Mouse (Mus musculus) cerebral cortex, adult 2 months (tissue): ENCODE data around the gene 4930415O20Rik.

Experiments used
- WGBS: fragments of 180-500 bp; shearing (Covaris S2); methylation state at CpG from one replicate; pipeline ENCODE4 v1.1.7; 2018; 5-methylcytosine and 5-hydroxymethylcytosine counted together

The 4930415O20Rik gene

GRCm38 (mm10) chr15:98570873-98571538 lies at the start of gene 4930415O20Rik, which contains the start of gene Ccnt1:
Gene 4930415O20Rik, plus strand, starts transcription at chr15:98571004.
Gene Ccnt1, minus strand, starts transcription at chr15:98570923.
- 81% methylated on average over 10 of the region's 10 CpGs for WGBS

GRCm38 (mm10) chr15:98521245-98521644 lies 49.6 kb upstream of the 4930415O20Rik start:
- 86% methylated on average over 3 of the region's 3 CpGs for WGBS

- WGBS, result 50% methylated on average over 5 of the region's 5 CpGs
Observed at GRCm38 (mm10) chr15:98526057-98526456, 44.7 kb upstream of the 4930415O20Rik start.

- WGBS, result 79% methylated on average over 5 of the region's 5 CpGs
Observed at GRCm38 (mm10) chr15:98527056-98527771, 43.6 kb upstream of the 4930415O20Rik start.

- WGBS, result 82% methylated on average over 5 of the region's 5 CpGs
Observed at GRCm38 (mm10) chr15:98528066-98528563, 42.7 kb upstream of the 4930415O20Rik start.

- 18% methylated on average over 5 of the region's 5 CpGs for WGBS
Observed at GRCm38 (mm10) chr15:98532281-98532680, 38.5 kb upstream of the 4930415O20Rik start.

- under 1% methylated on average over 18 of the region's 18 CpGs for WGBS
Observed at GRCm38 (mm10) chr15:98533035-98533531, 37.7 kb upstream of the 4930415O20Rik start.

- WGBS, result 1% methylated on average over 70 of the region's 70 CpGs
Observed at GRCm38 (mm10) chr15:98533881-98534627, 36.8 kb upstream of the 4930415O20Rik start, which contains the start of gene Kansl2. Gene Kansl2, minus strand, starts transcription at chr15:98534264.

- 82% methylated on average over 4 of the region's 4 CpGs for WGBS
Observed at GRCm38 (mm10) chr15:98535921-98536320, 34.9 kb upstream of the 4930415O20Rik start.

- 86% methylated on average over 8 of the region's 8 CpGs for WGBS
Observed at GRCm38 (mm10) chr15:98536828-98537510, 33.8 kb upstream of the 4930415O20Rik start.

GRCm38 (mm10) chr15:98537923-98538322 lies 32.9 kb upstream of the 4930415O20Rik start:
- WGBS, result 62% methylated on average over 4 of the region's 4 CpGs

- WGBS, result 69% methylated on average over 6 of the region's 6 CpGs
Observed at GRCm38 (mm10) chr15:98541064-98541463, 29.7 kb upstream of the 4930415O20Rik start.

- 78% methylated on average over 4 of the region's 4 CpGs for WGBS
Observed at GRCm38 (mm10) chr15:98543341-98543740, 27.5 kb upstream of the 4930415O20Rik start.

GRCm38 (mm10) chr15:98545151-98545550 lies 25.7 kb upstream of the 4930415O20Rik start:
- 95% methylated on average over 3 of the region's 3 CpGs for WGBS

- WGBS, result 92% methylated on average over 5 of the region's 5 CpGs
Observed at GRCm38 (mm10) chr15:98546843-98547242, 24.0 kb upstream of the 4930415O20Rik start.

- WGBS, result 78% methylated on average over 2 of the region's 2 CpGs
Observed at GRCm38 (mm10) chr15:98552758-98553157, 18.0 kb upstream of the 4930415O20Rik start.

- 78% methylated on average over 4 of the region's 4 CpGs for WGBS
Observed at GRCm38 (mm10) chr15:98555881-98556280, 14.9 kb upstream of the 4930415O20Rik start.

- 85% methylated on average over 5 of the region's 5 CpGs for WGBS
Observed at GRCm38 (mm10) chr15:98557186-98557585, 13.6 kb upstream of the 4930415O20Rik start.

GRCm38 (mm10) chr15:98566973-98567277 lies 3.9 kb upstream of the 4930415O20Rik start:
- WGBS, result under 1% methylated on average over 15 of the region's 15 CpGs

GRCm38 (mm10) chr15:98567278-98568134 lies 3.3 kb upstream of the 4930415O20Rik start:
- under 1% methylated on average over 88 of the region's 88 CpGs for WGBS
